In the genomic region with DNA sequence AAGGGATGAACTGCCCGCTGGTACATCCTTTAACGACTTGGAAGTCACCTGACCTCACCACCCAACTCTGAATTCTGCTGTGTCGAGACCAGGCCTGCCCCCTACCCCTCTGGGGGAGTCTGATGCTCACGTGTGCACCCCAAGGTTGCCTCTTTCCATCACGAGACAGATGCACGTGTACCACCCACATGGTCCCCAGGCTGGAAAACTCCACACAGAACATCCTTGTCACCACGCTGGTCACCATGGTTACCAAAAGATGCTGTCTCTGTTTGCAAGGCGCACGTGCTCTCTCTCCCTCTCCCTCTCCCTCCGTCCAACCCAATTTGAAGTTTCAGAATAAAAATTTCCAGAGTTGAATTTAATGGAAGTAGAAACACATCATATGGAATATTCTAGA, we compare ENCODE assay signal across 19 mouse cellular contexts. TPM values are rescaled to one million over a fixed set of nuclear protein-coding genes. Genes with fewer than 3 reads are reported as not detected.
DNase-seq lines count a peak whose midpoint lies in the region; ATAC-seq and TF ChIP-seq lines count a peak whose summit lies in the region.
"Had no signal": no experiment of that assay in that cellular context is flagged by ENCODE, and none has a peak within 500 bp of the region (broad histone marks: within the 10 kb centered on the region; RNA-seq: fewer than 3 reads in every experiment).

No protein-coding gene starts in this region.

- no peaks in the 10 kb centered on the region for H3K36me3 ChIP-seq in CH12.LX (replicated peaks in 1 of 2; ENCODE audit: control insufficient read depth in 1 of 2, insufficient read depth in 1 of 2, low read length in 1 of 2)
- H3K36me3 ChIP-seq in forebrain, embryonic 11.5 days (ENCODE audit: control insufficient read depth, insufficient read depth, low read length) = no peaks in the 10 kb centered on the region
- no peaks in the 10 kb centered on the region for H3K36me3 ChIP-seq in midbrain, embryonic 15.5 days (replicated peaks)
- H3K36me3 ChIP-seq: heart, embryonic 15.5 days; hindbrain, embryonic 12.5 days had no signal

- no peak overlapping the region for H3K9ac ChIP-seq in CH12.LX (ENCODE audit: insufficient read depth, low read depth)
- no peak overlapping the region for H3K9ac ChIP-seq in forebrain, embryonic 11.5 days (ENCODE audit: low read length)
- H3K9ac ChIP-seq in midbrain, embryonic 15.5 days = no peak overlapping the region
- H3K9ac ChIP-seq: heart, embryonic 15.5 days; hindbrain, embryonic 12.5 days had no signal

- dilution Hi-C loops in CH12.LX (cut with MboI; ENCODE audit: extremely low pct_ligation_motif_present, extremely low pct_unique_long_range_greater_than_20kb, low sequenced_read_pairs) = no loop called here

- peaks cover 68% of the 10 kb centered on the region for H3K27me3 ChIP-seq in CH12.LX (replicated peaks)
- no peaks in the 10 kb centered on the region for H3K27me3 ChIP-seq in forebrain, embryonic 11.5 days (ENCODE audit: control insufficient read depth, insufficient read depth, low read length)
- no peaks in the 10 kb centered on the region for H3K27me3 ChIP-seq in midbrain, embryonic 15.5 days (replicated peaks)

- in situ Hi-C loops in CH12.LX (cut with MboI; ENCODE audit: low pct_ligation_motif_present, low pct_unique_long_range_greater_than_20kb, low sequenced_read_pairs) = no loop called here

- WGBS in forebrain, embryonic 11.5 days = 69% methylated on average over 10 of the region's 10 CpGs
- WGBS in midbrain, embryonic 15.5 days = 57% methylated on average over 10 of the region's 10 CpGs

- no peak for TF ChIP-seq EP300 in CH12.LX (IDR thresholded peaks at IDR 0.05; ENCODE audit: low read length)

- no peaks in the 10 kb centered on the region for H3K79me2 ChIP-seq in CH12.LX (replicated peaks; ENCODE audit: control insufficient read depth, extremely low read depth, insufficient read depth, poor library complexity, severe bottlenecking)

- TF ChIP-seq CTCF in CH12.LX (conservative IDR thresholded peaks at IDR 0.05 in 1 of 2, IDR thresholded peaks at IDR 0.05 in 1 of 2; ENCODE audit: low read depth in 2 of 2, low read length in 2 of 2) = no peak

- DNase-seq in CH12.LX (ENCODE audit: extremely low read depth) = no peak
- peak; percentile 75 to 90 for DNase-seq in frontal cortex, postnatal 36 days (ENCODE audit: low spot score in 2 of 2)
- peak; percentile 73 to 77 for DNase-seq in layer of hippocampus, postnatal 36 days
- peak; percentile 86 for DNase-seq in right cerebral cortex, adult 2 months (ENCODE audit: low spot score in 2 of 2)
- no peak for DNase-seq in adrenal gland, postnatal 14 days
- no peak for DNase-seq in heart, adult 8-10 months (ENCODE audit: low spot score)
- no peak for DNase-seq in forebrain, embryonic 11.5 days (ENCODE audit: low spot score)
- DNase-seq: adrenal gland, adult 8-10 months; cerebellum, adult 9-11 months; gastrocnemius, postnatal 36 days; kidney, postnatal 36 days; thymus, postnatal 14 days had no signal

- no peak overlapping the region for H3K4me3 ChIP-seq in CH12.LX (replicated peaks in 1 of 3; ENCODE audit: low read depth in 2 of 3, low read length in 2 of 3, poor library complexity in 1 of 3)
- no peak overlapping the region for H3K4me3 ChIP-seq in forebrain, embryonic 11.5 days (ENCODE audit: low read depth, low read length)
- H3K4me3 ChIP-seq in midbrain, embryonic 15.5 days = no peak overlapping the region
- H3K4me3 ChIP-seq: heart, embryonic 15.5 days; hindbrain, embryonic 12.5 days; megakaryocyte, embryonic 14.5 days had no signal

- H3K27ac ChIP-seq in CH12.LX (ENCODE audit: insufficient read depth, low read depth) = no peak overlapping the region
- no peak overlapping the region for H3K27ac ChIP-seq in forebrain, embryonic 11.5 days (ENCODE audit: low read depth, low read length)
- no peak overlapping the region for H3K27ac ChIP-seq in midbrain, embryonic 15.5 days
- H3K27ac ChIP-seq: heart, embryonic 15.5 days; hindbrain, embryonic 12.5 days had no signal

- peaks cover 0 to 8% of the 10 kb centered on the region in 2 experiments; a peak in 1 of 4 replicates for H3K4me1 ChIP-seq in CH12.LX (ENCODE audit: control insufficient read depth in 1 of 2, insufficient read depth in 2 of 2)
- peaks cover 4% of the 10 kb centered on the region for H3K4me1 ChIP-seq in forebrain, embryonic 11.5 days (replicated peaks; ENCODE audit: control insufficient read depth, insufficient read depth, low read length)
- peaks cover 12% of the 10 kb centered on the region for H3K4me1 ChIP-seq in midbrain, embryonic 15.5 days

- H3K4me2 ChIP-seq in CH12.LX (ENCODE audit: insufficient read depth, low read depth, poor library complexity, severe bottlenecking) = no peak overlapping the region
- H3K4me2 ChIP-seq in forebrain, embryonic 11.5 days (ENCODE audit: low read depth, low read length, severe bottlenecking) = no peak overlapping the region
- H3K4me2 ChIP-seq in midbrain, embryonic 15.5 days = no peak overlapping the region
- H3K4me2 ChIP-seq: heart, embryonic 15.5 days; hindbrain, embryonic 12.5 days; liver, embryonic 11.5 days had no signal

- no peak for ATAC-seq in forebrain, embryonic 11.5 days (replicated peaks; ENCODE audit: low FRiP score)
- no peak for ATAC-seq in midbrain, embryonic 15.5 days (replicated peaks)
- ATAC-seq: intestine, postnatal 0 days; lung, postnatal 0 days had no signal

- TF ChIP-seq RAD21 in CH12.LX (IDR thresholded peaks at IDR 0.05; ENCODE audit: low read depth, low read length) = no peak

- H3K9me3 ChIP-seq in CH12.LX (replicated peaks; ENCODE audit: low read length) = no peaks in the 10 kb centered on the region
- H3K9me3 ChIP-seq in forebrain, embryonic 11.5 days (ENCODE audit: control insufficient read depth, low read length) = no peaks in the 10 kb centered on the region
- H3K9me3 ChIP-seq in midbrain, embryonic 15.5 days = no peaks in the 10 kb centered on the region
- H3K9me3 ChIP-seq: heart, embryonic 15.5 days; hindbrain, embryonic 12.5 days; megakaryocyte, embryonic 14.5 days had no signal

- TF ChIP-seq POLR2A in CH12.LX (IDR thresholded peaks at IDR 0.05; ENCODE audit: low read depth, low read length) = no peak

TF ChIP-seq in CH12.LX, 34 proteins besides CTCF, POLR2A, EP300 and RAD21:
- TF ChIP-seq ZMIZ1 (IDR thresholded peaks at IDR 0.05; ENCODE audit: low read depth, low read length) = no peak
- TF ChIP-seq ELF1 (IDR thresholded peaks at IDR 0.05; ENCODE audit: low read depth, low read length) = no peak
- no peak for TF ChIP-seq E2F4 (IDR thresholded peaks at IDR 0.05; ENCODE audit: insufficient replicate concordance, low read depth, low read length)
- no peak for TF ChIP-seq TCF12 (IDR thresholded peaks at IDR 0.05; ENCODE audit: low read depth, low read length)
- TF ChIP-seq BHLHE40 (IDR thresholded peaks at IDR 0.05; ENCODE audit: low read depth, low read length) = peak; percentile 38; the same call in 1 of the 2 replicates
- TF ChIP-seq POLR2AphosphoS2 (IDR thresholded peaks at IDR 0.05; ENCODE audit: low read depth, low read length) = no peak

RNA-seq across cellular contexts. Expression of gene Dpp9, which starts 11.2 kb away (rescaled TPM):
- total RNA-seq in CH12.LX (2012; rRNA removed) (23.0 and 23.5 TPM in 2 replicates), CH12.LX (2014; rRNA removed) (13.5 and 13.8 TPM in 2 replicates)
- 34.9 and 37.9 TPM in 2 replicates for polyA plus RNA-seq in CH12.LX (2012; ENCODE audit: insufficient read length, low read depth)
- total RNA-seq in layer of hippocampus, postnatal 36 days (2021) = 10 to 100 TPM; 68.2 to 70.9 TPM
- total RNA-seq in adrenal gland, postnatal 14 days (2021) = 31.5 and 33.4 TPM in 2 replicates
- 10 to 100 TPM; 42.6 to 51.1 (median 46.6) TPM for total RNA-seq in heart, adult 8-10 months (2022)
- 48.0 and 50.6 TPM in 2 replicates for polyA plus RNA-seq in forebrain, embryonic 11.5 days (2014; fragmentation: Nextera tagmentation; extraction: Ambion mirVana)
- 27.8 and 29.1 TPM in 2 replicates for polyA plus RNA-seq in midbrain, embryonic 15.5 days (2015; fragmentation: Nextera tagmentation; extraction: Ambion mirVana)

RNA-seq across cellular contexts. Expression of gene Fem1a, which starts 26.7 kb away (rescaled TPM):
- total RNA-seq in CH12.LX (2012; rRNA removed) = 26.0 and 28.0 TPM in 2 replicates
- total RNA-seq in CH12.LX (2014; rRNA removed) = 14.9 and 17.5 TPM in 2 replicates
- 14.7 and 16.6 TPM in 2 replicates for polyA plus RNA-seq in CH12.LX (2012; ENCODE audit: insufficient read length, low read depth)
- 10 to 100 TPM; 34.3 to 35.7 TPM for total RNA-seq in layer of hippocampus, postnatal 36 days (2021)
- 27.1 and 29.5 TPM in 2 replicates for total RNA-seq in adrenal gland, postnatal 14 days (2021)
- 100 to 1,000 TPM; 113 to 131 (median 128) TPM for total RNA-seq in heart, adult 8-10 months (2022)
- polyA plus RNA-seq in forebrain, embryonic 11.5 days (2014; fragmentation: Nextera tagmentation; extraction: Ambion mirVana) = 16.5 and 16.6 TPM in 2 replicates
- polyA plus RNA-seq in midbrain, embryonic 15.5 days (2015; fragmentation: Nextera tagmentation; extraction: Ambion mirVana) = 20.1 and 20.5 TPM in 2 replicates

RNA-seq across cellular contexts. Expression of gene Mydgf, which starts 46.2 kb away (rescaled TPM):
- total RNA-seq in CH12.LX (2012; rRNA removed) (101 and 106 TPM in 2 replicates), CH12.LX (2014; rRNA removed) (85.0 and 85.5 TPM in 2 replicates)
- 61.1 and 76.0 TPM in 2 replicates for polyA plus RNA-seq in CH12.LX (2012; ENCODE audit: insufficient read length, low read depth)
- total RNA-seq in layer of hippocampus, postnatal 36 days (2021) = 10 to 100 TPM; 40.9 to 44.0 TPM
- 61.6 and 63.5 TPM in 2 replicates for total RNA-seq in adrenal gland, postnatal 14 days (2021)
- total RNA-seq in heart, adult 8-10 months (2022) = 10 to 100 TPM; 25.5 to 29.8 (median 27.9) TPM
- polyA plus RNA-seq in forebrain, embryonic 11.5 days (2014; fragmentation: Nextera tagmentation; extraction: Ambion mirVana) = 55.4 and 64.0 TPM in 2 replicates
- polyA plus RNA-seq in midbrain, embryonic 15.5 days (2015; fragmentation: Nextera tagmentation; extraction: Ambion mirVana) = 74.9 and 76.4 TPM in 2 replicates

RNA-seq across cellular contexts. Expression of gene Ticam1, which starts 46.6 kb away (rescaled TPM):
- total RNA-seq in CH12.LX (2012; rRNA removed) (15.9 and 17.6 TPM in 2 replicates), CH12.LX (2014; rRNA removed) (4.5 and 6.4 TPM in 2 replicates)
- 14.6 and 18.6 TPM in 2 replicates for polyA plus RNA-seq in CH12.LX (2012; ENCODE audit: insufficient read length, low read depth)
- 1 to 10 TPM; 6.1 to 6.7 TPM for total RNA-seq in layer of hippocampus, postnatal 36 days (2021)
- 18.7 and 20.9 TPM in 2 replicates for total RNA-seq in adrenal gland, postnatal 14 days (2021)
- total RNA-seq in heart, adult 8-10 months (2022) = 1 to 10 TPM; 6.9 to 9.5 (median 8.1) TPM
- 2.5 and 3.0 TPM in 2 replicates for polyA plus RNA-seq in forebrain, embryonic 11.5 days (2014; fragmentation: Nextera tagmentation; extraction: Ambion mirVana)
- 1.2 and 1.5 TPM in 2 replicates for polyA plus RNA-seq in midbrain, embryonic 15.5 days (2015; fragmentation: Nextera tagmentation; extraction: Ambion mirVana)

Comparison
In these comparisons a context has a peak if more than half of its experiments do, and no peak if none do; other contexts are left out.
1. DNase-seq: peak in frontal cortex, postnatal 36 days (2 of 2), layer of hippocampus, postnatal 36 days (2 of 2) and right cerebral cortex, adult 2 months (2 of 2); none in CH12.LX (single experiment), adrenal gland, postnatal 14 days (single experiment), heart, adult 8-10 months (single experiment) and forebrain, embryonic 11.5 days (single experiment).